Mouse (Mus musculus) CD4-positive naive resting alpha-beta T cell, adult 76 days (primary cell): ENCODE data around the gene Wdr1. TPM values are rescaled to one million over a fixed set of nuclear protein-coding genes. Genes with fewer than 3 reads are reported as not detected.

Experiments
- total RNA-seq: library from RNA; stranded (reverse); gene quantifications from one replicate; pipeline ENCODE4 v1.2.4, GENCODE M21; 2023

Gene Wdr1
- 269 TPM for total RNA-seq

DNA sequence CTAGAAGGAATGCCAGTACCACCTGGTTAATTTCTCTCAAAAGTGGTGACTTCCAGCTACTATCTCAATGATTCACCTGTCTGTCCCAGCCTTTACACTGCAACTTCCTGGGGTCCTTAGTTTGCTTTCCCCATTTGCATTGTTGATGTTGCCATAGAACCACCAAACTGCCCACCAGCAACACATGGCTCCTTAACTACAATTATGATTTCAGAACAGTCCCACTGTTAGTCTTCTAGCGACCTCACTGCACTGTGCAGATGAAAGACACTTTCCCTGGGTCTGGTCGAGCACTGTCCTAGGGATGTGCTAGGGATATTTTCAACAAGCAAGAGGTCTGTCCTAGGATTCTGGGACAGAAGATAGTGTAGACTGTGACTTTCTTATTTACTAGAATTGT is at the start of gene Wdr1:
Gene Wdr1 (minus strand): TSS at position 101 of the 400 bp plus-strand sequence.

GRCm38 (mm10) chr5:38502992-38503391 is 60.0 kb downstream of the Wdr1 start, which contains the start of gene Slc2a9:
Gene Slc2a9, minus strand, starts transcription at chr5:38503143.

Other genes starting within 250 kb of the Wdr1 start
- not detected for gene Drd5, start 243.9 kb downstream of the Wdr1 start, total RNA-seq
- 14.3 TPM for gene Slc2a9, start 60.1 kb downstream of the Wdr1 start, total RNA-seq
- gene Zfp518b, start 121.6 kb upstream of the Wdr1 start, total RNA-seq: 1.1 TPM